Mouse (Mus musculus) limb, embryonic 13.5 days (tissue): ENCODE data around the gene Pus3. TPM values are rescaled to one million over a fixed set of nuclear protein-coding genes. Genes with fewer than 3 reads are reported as not detected.
"Not testable (repeated sequence)": the region's sequence is repeated elsewhere in the genome, so short reads cannot be mapped to it uniquely, and the experiment has no call there.

ENCODE experiments used
- ATAC-seq: fragments of 200-750 bp; cut with Nextera tagmentation; 2 replicates; pipeline ENCODE4 v1.8.0; 2017; ENCODE audit warnings: low read depth, moderate number of reproducible peaks, moderate TSS enrichment; ENCODE audit not compliant: low FRiP score
- H3K27ac ChIP-seq: fragments of 300-500 bp; sonication (generic); 2 replicates; pipeline ENCODE4 v1.5.1; 2015; ENCODE audit warnings: inconsistent platforms, mild to moderate bottlenecking, moderate library complexity
- H3K27me3 ChIP-seq: fragments of 300-500 bp; sonication (generic); 2 replicates; pipeline ENCODE4 v1.6.1; 2015; ENCODE audit warnings: mild to moderate bottlenecking, inconsistent platforms
- H3K36me3 ChIP-seq: fragments of 300-500 bp; sonication (generic); 2 replicates; pipeline ENCODE4 v1.6.1; 2015; ENCODE audit warnings: inconsistent platforms, mild to moderate bottlenecking, moderate library complexity
- H3K4me1 ChIP-seq: fragments of 300-500 bp; sonication (generic); 2 replicates; pipeline ENCODE4 v1.6.1; 2015; ENCODE audit warnings: inconsistent platforms
- H3K4me2 ChIP-seq: fragments of 300-500 bp; sonication (generic); replicated peaks from 2 replicates; pipeline ENCODE4 v1.6.1; 2015; ENCODE audit warnings: inconsistent platforms, mild to moderate bottlenecking, moderate library complexity
- H3K4me3 ChIP-seq: fragments of 300-500 bp; sonication (generic); 2 replicates; pipeline ENCODE4 v1.5.1; 2015; ENCODE audit warnings: moderate library complexity, mild to moderate bottlenecking, inconsistent platforms
- H3K9ac ChIP-seq: fragments of 300-500 bp; sonication (generic); 2 replicates; pipeline ENCODE4 v1.6.1; 2015; ENCODE audit warnings: mild to moderate bottlenecking, inconsistent platforms
- H3K9me3 ChIP-seq: fragments of 300-500 bp; sonication (generic); 2 replicates; pipeline ENCODE4 v1.6.1; 2016; ENCODE audit warnings: inconsistent platforms
- WGBS: fragments of 180-500 bp; shearing (Covaris S2); methylation state at CpG from one replicate; pipeline ENCODE4 v1.1.7; 2015; 5-methylcytosine and 5-hydroxymethylcytosine counted together
- polyA plus RNA-seq: library from polyadenylated mRNA; unstranded; fragments of >200 nt; fragmentation: Nextera tagmentation; extraction: Ambion mirVana; gene quantifications from 2 replicates; pipeline ENCODE4 v1.2.1, GENCODE M21; 2015

Pus3 gene
- polyA plus RNA-seq, 1 experiment from 2014 or later, result 21.2 TPM

DNA sequence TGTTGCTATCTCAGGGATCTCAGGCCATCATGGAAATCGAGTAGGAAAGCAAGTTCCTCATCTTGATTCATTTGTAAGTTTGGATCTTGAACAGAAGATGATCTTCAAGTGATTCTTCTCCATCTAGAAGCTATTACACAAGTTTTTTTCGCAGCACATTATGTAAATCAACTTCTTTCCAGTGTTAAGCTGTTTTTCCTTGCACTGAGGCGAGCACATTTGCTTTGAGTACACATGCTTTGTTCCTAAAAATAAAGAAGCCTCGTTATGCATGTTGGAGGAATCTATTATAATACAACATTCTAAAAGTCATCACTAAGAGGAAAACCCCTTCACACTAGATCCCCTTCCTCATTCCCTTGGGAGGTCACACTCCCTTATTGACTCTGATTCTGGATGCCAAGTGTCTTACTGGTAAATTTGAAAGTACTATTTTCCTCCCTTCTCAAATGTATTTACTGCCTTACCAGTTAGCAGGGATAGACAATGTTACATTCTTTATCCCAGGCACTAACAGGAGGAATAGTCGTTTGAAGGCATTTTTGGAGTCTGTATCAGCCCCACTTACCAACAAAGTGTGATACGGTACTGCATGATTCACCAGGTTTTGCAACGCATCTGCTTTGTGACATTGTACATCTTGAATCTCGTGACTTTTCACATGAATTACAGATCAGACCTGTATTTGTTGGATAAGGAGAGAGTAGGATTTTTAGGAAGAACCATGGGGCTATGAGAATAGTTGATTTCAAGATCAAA lies 49.4 kb downstream of the Pus3 start:
- Histone ChIP-seq H3K27me3 (no peaks in the 10 kb centered on the region), H3K9ac (no peak overlapping the region), H3K4me2 (no peak overlapping the region), H3K4me3 (no peak overlapping the region), H3K4me1 (no peaks in the 10 kb centered on the region), H3K9me3 (no peaks in the 10 kb centered on the region), H3K36me3 (no peaks in the 10 kb centered on the region), H3K27ac (no peak overlapping the region)
- whole genome bisulfite sequencing, result 70% methylated on average over 8 of the region's 8 CpGs
- no peak for ATAC-seq

DNA sequence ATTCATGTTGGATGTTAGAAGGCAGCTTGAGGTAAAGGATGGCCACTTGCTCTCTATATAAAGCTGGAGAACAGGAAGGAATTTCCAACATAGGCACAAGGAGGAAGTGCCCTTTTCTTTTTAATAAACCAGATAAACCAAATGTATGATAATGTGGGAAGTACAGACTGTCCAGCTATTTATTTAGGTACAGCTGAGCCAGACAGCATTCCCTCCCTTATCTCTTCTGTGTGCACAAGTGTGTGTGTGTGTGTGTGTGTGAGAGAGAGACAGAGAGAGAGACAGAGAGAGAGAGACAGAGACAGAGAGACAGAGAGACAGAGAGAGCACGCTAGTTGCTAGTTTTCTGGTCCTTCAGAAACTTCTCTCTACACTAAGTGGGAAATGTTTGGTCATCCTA lies 53.4 kb downstream of the Pus3 start, which contains the start of gene Pate4:
Pate4 (minus strand) TSS at position 101 of the 400 bp plus-strand sequence.
- no peak within 1 kb of the TSS for H3K9ac ChIP-seq
- 79% methylated on average over 1 of the region's 1 CpGs for WGBS
- no peaks in the 10 kb centered on the region for H3K4me1 ChIP-seq
- no peak within 1 kb of the TSS for H3K27ac ChIP-seq
- H3K36me3 ChIP-seq, result no peaks in the 10 kb centered on the region
- no peak for ATAC-seq
- no peak within 1 kb of the TSS for H3K4me3 ChIP-seq
- no peaks in the 10 kb centered on the region for H3K9me3 ChIP-seq
- H3K4me2 ChIP-seq, result no peak within 1 kb of the TSS
- H3K27me3 ChIP-seq, result no peaks in the 10 kb centered on the region

DNA sequence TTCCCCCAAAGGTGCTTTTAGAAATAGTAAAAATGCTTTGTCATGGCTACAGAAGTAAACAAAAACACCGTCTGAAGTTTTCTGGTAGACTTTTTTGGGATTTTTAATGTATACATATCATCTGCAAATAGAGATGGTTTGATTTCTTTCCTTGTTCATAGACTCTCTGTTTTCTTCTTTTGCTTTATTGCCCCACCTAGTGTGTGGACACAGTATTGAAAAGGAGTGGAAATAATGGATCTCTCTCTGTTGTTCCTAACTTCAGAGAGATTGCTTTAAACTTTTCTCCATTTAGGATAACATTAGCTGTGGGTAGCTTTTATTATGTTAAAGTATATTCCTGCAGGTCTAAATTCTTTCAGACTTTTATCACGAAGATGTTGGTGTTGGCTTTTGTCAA lies 55.6 kb downstream of the Pus3 start:
- no peaks in the 10 kb centered on the region for H3K4me1 ChIP-seq
- no peak overlapping the region for H3K9ac ChIP-seq
- H3K4me2 ChIP-seq, result no peak overlapping the region
- H3K36me3 ChIP-seq, result no peaks in the 10 kb centered on the region
- 29% methylated on average over 2 of the region's 2 CpGs for WGBS
- H3K4me3 ChIP-seq, result no peak overlapping the region
- H3K27me3 ChIP-seq, result no peaks in the 10 kb centered on the region
- H3K9me3 ChIP-seq, result no peaks in the 10 kb centered on the region
- H3K27ac ChIP-seq, result no peak overlapping the region
- ATAC-seq, result no peak

- not testable (repeated sequence) for H3K27ac ChIP-seq
These were observed 58.4 kb downstream of the Pus3 start for GRCm38 (mm10) chr9:35616784-35617183.

More at GRCm38 (mm10) chr9:35616784-35617183, 58.4 kb downstream of the Pus3 start:
- H3K4me1 ChIP-seq, ATAC-seq, H3K36me3 ChIP-seq, H3K9ac ChIP-seq, H3K4me2 ChIP-seq, H3K9me3 ChIP-seq, H3K27me3 ChIP-seq, H3K4me3 ChIP-seq: not testable (repeated sequence)
- 71% methylated on average over 2 of the region's 2 CpGs for WGBS

Other genes with a start within 250 kb of the Pus3 start
- 37.0 and 37.6 TPM in 2 replicates for gene Cdon, start 137.5 kb upstream of the Pus3 start, polyA plus RNA-seq
- not detected in 2 replicates for gene Gm1113, start 40.3 kb upstream of the Pus3 start, polyA plus RNA-seq
- 4.3 and 4.5 TPM in 2 replicates for gene Ddx25, start 67 bp upstream of the Pus3 start, polyA plus RNA-seq
- 0.78 and 1.0 TPM in 2 replicates for gene Pate2, start 11.7 kb downstream of the Pus3 start, polyA plus RNA-seq
- gene Hyls1, start 11.8 kb downstream of the Pus3 start, polyA plus RNA-seq, result 16.6 and 18.2 TPM in 2 replicates
- not detected in 2 replicates for gene Pate4, start 53.3 kb downstream of the Pus3 start, polyA plus RNA-seq
- gene Pate3, start 89.6 kb downstream of the Pus3 start, polyA plus RNA-seq, result not detected in 2 replicates
- 0.08 TPM in 1 of 2 replicates, not detected in the other for gene Pate1, start 128.8 kb downstream of the Pus3 start, polyA plus RNA-seq
- not detected in 2 replicates for gene Gm17677, start 182.5 kb downstream of the Pus3 start, polyA plus RNA-seq
- gene Gm17727, start 219.5 kb downstream of the Pus3 start, polyA plus RNA-seq, result not detected in 2 replicates
- not detected in 2 replicates for gene Gm27235, start 231.5 kb downstream of the Pus3 start, polyA plus RNA-seq
- not detected in 2 replicates for gene D730048I06Rik, start 231.5 kb downstream of the Pus3 start, polyA plus RNA-seq